Mouse (Mus musculus): ENCODE measurements around the gene Lrrtm3.

The Lrrtm3 gene

DNA sequence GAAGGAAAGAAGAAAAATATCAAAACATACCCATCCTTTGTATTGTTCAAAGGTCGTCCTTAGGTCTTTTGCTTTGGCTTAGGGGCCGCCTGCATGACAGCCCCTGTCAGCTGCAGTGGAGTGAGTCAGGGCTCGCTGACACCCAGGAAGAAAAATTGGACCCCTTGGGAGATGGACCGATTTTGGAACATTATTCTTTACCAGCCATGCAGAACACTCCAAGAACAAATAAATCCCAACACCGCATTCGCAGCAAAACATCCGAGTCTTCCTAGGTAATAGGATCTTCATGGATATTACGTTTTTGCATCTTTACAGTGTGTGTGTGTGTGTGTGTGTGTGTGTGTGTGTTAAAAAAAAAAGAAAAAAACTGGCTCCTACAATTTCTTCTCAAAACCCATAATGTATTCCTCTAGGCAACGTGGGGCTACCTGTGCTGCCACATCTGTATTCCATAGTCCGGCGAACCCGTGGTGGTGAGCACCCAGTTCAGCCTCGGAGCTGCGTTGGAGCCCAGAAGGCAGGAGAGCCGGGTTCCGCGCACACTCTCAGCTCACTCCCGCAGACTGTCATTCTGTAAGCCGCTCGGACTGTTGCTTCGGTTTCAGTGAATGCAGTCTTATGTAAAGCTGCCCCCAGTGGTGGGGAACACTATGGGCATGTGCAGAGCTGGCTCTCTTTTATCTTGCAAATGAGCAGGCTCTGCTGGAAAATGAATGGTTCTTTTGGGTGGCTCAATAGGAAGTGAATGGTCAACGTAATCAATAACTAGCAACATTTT, at the start of gene Lrrtm3:
Gene Lrrtm3 (minus strand): TSS at position 598 of the 781 bp plus-strand sequence.
- DNase-seq (ENCODE audit: low read depth in 2 of 2, low spot score in 2 of 2) = no peak

GRCm38 (mm10) chr10:64135481-64135880, 45.4 kb upstream of the Lrrtm3 start:
- no peak for DNase-seq (ENCODE audit: low read depth in 2 of 2, low spot score in 2 of 2)

DNA sequence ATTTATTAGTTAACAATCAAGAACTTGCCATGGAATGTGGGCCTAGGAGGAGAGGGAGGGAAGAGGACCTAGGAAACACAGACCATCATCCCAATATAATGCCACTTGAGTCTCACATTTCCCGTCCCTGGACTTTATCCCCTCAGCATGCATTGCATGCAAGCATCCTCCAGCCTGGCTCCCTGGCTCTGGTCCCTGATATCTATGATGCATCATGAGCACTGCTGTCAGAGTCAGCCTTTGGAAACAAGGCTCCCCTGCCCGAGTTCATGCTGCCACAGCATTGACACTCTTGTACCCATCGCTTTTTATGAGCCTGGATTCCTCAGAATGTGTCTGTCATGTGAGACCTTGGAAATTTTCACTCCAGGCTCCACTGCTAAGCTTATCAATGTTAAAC, 43.4 kb upstream of the Lrrtm3 start:
- DNase-seq (ENCODE audit: low read depth in 2 of 2, low spot score in 2 of 2) = no peak

GRCm38 (mm10) chr10:64130397-64131150, 40.5 kb upstream of the Lrrtm3 start:
- no peak for DNase-seq (ENCODE audit: low read depth in 2 of 2, low spot score in 2 of 2)

DNA sequence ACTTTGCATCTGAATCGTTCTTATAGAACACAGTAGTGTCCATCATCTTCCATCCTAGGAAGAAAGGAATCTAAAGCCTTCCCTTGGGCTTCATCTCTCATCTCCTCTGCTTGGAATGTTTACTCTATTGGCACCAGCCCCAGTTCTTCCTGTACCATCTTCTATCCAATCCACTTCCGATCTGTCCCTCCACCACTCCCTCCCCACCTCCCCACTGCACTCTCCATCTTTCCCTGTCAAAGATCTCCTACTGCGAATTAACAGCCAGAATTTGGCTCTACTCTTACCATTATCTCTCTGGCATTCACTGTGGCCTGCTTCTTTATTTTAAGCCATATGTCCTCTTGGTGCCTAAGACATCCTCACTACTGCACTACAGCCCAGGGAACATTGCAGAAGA, 28.8 kb upstream of the Lrrtm3 start:
- DNase-seq (ENCODE audit: low read depth in 2 of 2, low spot score in 2 of 2) = no peak

DNA sequence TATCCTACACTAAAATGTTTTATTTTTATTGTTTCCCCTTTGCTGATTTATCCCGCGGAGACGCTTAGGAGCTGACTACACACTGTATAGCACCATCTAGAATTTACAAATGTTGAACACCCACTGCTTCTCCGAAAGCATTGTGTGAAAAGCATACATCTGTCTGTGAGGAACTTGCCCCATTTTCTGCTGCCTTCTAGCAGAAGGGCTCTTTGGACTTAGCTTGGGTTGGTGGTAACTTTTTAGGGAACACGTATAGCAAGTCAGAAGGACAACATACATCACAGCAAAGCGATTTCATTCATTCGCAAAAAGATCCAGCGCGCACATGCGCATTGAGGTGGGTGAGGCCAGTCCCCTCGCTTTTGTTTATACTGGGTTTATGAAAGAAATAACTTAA, 25.2 kb upstream of the Lrrtm3 start:
- DNase-seq (ENCODE audit: low read depth in 2 of 2, low spot score in 2 of 2) = no peak

- DNase-seq (ENCODE audit: low read depth in 2 of 2, low spot score in 2 of 2) = no peak
Observed at GRCm38 (mm10) chr10:64096532-64096931, 6.5 kb upstream of the Lrrtm3 start.

DNA sequence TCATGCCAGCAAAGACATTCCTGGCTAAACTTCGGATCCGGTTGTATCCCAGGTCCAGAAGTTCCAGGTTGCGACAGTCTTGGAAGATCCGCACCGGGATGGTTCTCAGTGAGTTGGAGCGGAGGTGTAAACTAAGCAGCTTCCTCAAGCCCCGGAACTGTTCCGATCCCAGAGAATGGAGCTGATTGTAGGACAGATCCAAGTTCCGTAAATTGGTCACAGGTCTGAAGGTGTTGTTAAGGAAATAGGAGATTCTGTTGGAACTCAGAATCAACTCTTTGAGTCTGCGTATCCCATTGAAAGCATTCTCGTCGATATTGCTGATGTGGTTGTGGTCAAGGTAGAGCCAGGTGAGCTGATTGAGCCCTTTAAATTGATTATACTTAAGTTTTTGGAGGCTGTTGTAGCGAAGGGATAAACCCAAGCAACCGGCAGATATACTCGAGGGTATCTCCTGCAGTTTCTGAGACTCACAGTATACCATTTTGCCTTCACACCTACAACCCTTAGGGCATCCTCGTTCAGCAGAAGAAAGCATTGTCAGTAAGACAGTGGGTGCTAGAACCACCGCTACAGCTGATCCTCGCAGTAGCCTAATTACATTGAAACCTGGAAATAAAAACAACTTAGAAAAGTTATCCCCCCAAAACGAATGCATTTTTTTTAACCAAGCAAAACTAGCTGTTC, 1.2 kb downstream of the Lrrtm3 start:
- no peak for DNase-seq (ENCODE audit: low read depth in 2 of 2, low spot score in 2 of 2)

GRCm38 (mm10) chr10:64087936-64088773, 1.9 kb downstream of the Lrrtm3 start:
- no peak for DNase-seq (ENCODE audit: low read depth in 2 of 2, low spot score in 2 of 2)

DNA sequence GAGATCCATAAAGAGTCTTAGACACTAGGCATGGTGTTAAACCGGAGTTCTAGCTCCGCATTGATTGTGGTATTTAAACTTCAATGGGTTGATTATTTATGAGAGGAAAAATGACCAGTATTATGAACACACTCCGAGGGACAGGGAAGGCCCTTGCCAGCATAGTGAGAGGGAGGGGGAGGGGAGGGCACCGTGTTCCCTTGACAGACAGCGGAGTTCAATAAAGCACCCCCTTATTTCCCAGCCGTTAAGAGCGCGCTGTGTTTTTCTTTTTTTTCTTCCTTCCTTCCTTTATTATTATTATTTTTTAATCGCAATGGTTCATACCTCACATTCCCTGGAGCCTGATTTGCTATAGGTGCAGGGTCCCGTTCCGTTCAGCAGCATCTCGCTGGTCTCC, 2.6 kb downstream of the Lrrtm3 start:
- no peak for DNase-seq (ENCODE audit: low read depth in 2 of 2, low spot score in 2 of 2)

GRCm38 (mm10) chr10:64086567-64087391, 3.3 kb downstream of the Lrrtm3 start:
- no peak for DNase-seq (ENCODE audit: low read depth in 2 of 2, low spot score in 2 of 2)

DNA sequence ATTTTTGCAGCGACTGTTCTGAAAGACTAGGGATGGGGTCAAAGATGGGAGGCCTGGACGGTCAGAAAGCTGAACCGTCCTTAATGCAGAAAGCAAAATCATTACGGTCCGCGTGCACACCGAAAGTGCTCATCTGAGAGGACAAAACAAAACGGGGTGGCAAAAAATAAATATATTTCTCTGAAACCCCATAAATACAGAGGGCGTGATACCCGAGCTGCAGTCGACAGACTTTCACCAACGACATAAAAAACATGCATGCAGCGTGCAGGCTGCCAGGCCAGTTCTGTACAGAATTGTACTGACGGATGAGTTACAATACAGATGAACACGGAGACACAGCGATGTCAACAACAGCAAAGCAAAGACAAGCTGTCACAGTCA, 3.9 kb downstream of the Lrrtm3 start:
- no peak for DNase-seq (ENCODE audit: low read depth in 2 of 2, low spot score in 2 of 2)

GRCm38 (mm10) chr10:64084465-64084864, 5.6 kb downstream of the Lrrtm3 start:
- DNase-seq (ENCODE audit: low read depth in 2 of 2, low spot score in 2 of 2) = no peak

- no peak for DNase-seq (ENCODE audit: low read depth in 2 of 2, low spot score in 2 of 2)
Observed at GRCm38 (mm10) chr10:64083813-64084212, 6.3 kb downstream of the Lrrtm3 start.

GRCm38 (mm10) chr10:64082345-64082744, 7.7 kb downstream of the Lrrtm3 start:
- DNase-seq (ENCODE audit: low read depth in 2 of 2, low spot score in 2 of 2) = no peak

DNA sequence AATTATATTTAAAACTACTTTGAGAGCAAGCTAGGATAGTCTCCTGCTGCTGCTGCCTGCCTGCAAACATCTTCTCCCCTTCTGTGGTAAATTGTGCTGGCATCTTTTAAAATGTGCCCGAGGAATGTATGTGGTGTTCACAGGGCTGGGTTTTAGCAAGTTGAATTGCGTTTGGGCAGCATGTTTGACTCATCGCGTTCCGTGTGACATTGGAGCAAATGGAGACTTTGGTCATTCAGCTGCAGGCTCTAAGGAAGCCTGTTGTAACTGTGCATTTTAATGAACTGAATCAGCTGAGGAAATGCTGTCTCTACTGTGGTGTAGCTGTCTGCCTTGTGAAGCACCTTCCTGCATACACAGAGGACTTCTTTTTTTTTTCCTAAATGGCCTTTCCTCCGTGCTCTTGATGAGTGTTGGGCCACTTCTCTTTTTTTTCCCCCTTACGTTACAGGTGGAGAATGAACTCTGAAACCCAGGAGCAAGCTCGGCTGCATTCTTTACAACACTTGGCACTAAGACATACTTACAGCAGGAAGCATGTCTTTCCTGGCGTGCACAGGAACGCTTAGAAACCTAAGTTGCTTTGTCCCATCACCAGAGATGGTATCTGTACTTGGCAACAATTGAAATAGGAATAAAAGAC, 13.5 kb downstream of the Lrrtm3 start:
- no peak for DNase-seq (ENCODE audit: low read depth in 2 of 2, low spot score in 2 of 2)

DNA sequence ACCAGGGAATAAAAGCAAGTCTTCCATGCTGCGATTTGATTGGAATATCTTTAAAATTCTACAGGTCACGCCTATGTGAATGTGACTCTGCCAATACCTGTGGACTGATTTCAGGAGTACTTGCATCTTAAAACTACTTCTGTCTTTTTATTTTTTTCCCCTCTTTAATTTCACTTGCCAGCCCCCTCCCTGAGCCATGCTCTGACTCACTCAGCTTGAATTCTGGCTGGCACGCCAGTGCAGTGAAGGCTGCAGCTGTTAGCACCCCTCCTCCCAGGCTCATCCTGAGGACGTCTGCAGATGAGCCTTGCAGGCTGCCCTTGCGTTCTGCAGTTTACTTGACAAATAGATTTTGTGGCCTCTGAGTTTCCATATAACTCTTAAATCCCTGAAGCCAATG, 14.1 kb downstream of the Lrrtm3 start:
- no peak for DNase-seq (ENCODE audit: low read depth in 2 of 2, low spot score in 2 of 2)

DNA sequence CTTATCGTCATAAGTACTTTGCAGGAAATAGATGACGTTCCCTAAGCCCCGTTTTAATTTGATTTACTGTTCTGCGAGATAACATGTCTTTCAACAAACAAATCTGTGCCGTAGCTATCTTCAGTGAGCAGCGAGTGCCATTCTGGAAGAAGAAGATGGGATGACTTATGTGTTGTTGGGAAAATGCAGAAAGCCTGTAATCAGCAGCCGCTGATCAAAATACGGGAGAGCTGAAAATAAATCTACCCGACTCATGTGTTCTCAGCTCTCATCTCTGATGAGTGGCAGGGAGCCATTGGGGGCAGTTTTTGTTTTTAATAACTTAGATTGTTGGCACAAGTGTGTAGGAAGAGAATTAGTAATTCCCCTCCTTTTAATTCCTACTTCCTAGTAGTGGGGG, 26.4 kb downstream of the Lrrtm3 start:
- DNase-seq (ENCODE audit: low read depth in 2 of 2, low spot score in 2 of 2) = no peak

GRCm38 (mm10) chr10:64049946-64050345, 40.1 kb downstream of the Lrrtm3 start:
- DNase-seq (ENCODE audit: low read depth in 2 of 2, low spot score in 2 of 2) = no peak

DNA sequence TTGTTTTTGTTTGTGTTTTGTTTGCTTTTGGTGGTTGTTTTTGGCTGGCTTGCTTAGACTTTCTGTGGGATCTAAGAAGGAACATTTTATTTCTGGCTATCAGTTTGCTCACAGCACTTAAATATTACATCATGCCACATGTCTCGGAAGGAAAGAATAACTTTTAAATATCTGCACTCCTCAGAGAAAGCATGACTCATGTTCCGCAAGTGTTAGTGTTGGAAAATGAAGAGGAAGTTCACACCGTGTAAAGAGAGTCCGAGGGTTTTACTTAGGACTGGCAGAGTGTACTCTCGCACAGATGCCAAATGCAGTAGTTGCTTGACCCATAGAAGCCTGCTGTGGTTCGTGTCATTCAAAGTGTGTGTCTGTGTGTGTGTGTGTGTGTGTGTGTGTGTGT, 40.9 kb downstream of the Lrrtm3 start:
- DNase-seq (ENCODE audit: low read depth in 2 of 2, low spot score in 2 of 2) = no peak
